Mouse (Mus musculus): ENCODE data around the gene Tex11. TPM values are rescaled to one million over a fixed set of nuclear protein-coding genes. Genes with fewer than 3 reads are reported as not detected.

Gene Tex11
- polyA plus RNA-seq, 1 experiment = not detected

Other genes starting within 250 kb of the Tex11 start
- 0.56 and 1.1 TPM in 2 replicates for gene Slc7a3, start 26.4 kb upstream of the Tex11 start, polyA plus RNA-seq (2012; rRNA removed)
- 18.2 and 19.2 TPM in 2 replicates for gene Snx12, start 162.9 kb upstream of the Tex11 start, polyA plus RNA-seq (2012; rRNA removed)
- 18.2 and 22.2 TPM in 2 replicates for gene Foxo4, start 194.9 kb upstream of the Tex11 start, polyA plus RNA-seq (2012; rRNA removed)
- not detected in 2 replicates for gene Gm614, start 204.3 kb upstream of the Tex11 start, polyA plus RNA-seq (2012; rRNA removed)
- 23.9 and 24.0 TPM in 2 replicates for gene Il2rg, start 208.6 kb upstream of the Tex11 start, polyA plus RNA-seq (2012; rRNA removed)
- gene Gm20489, start 209.4 kb upstream of the Tex11 start, polyA plus RNA-seq (2012; rRNA removed) = not detected in 2 replicates
- gene Med12, start 214.4 kb upstream of the Tex11 start, polyA plus RNA-seq (2012; rRNA removed) = 56.7 and 77.4 TPM in 2 replicates
- gene Nlgn3, start 239.5 kb upstream of the Tex11 start, polyA plus RNA-seq (2012; rRNA removed) = 0.10 and 0.26 TPM in 2 replicates